Mouse (Mus musculus) liver, embryonic 14.5 days (tissue): ENCODE measurements around the gene Nanp. TPM values are rescaled to one million over a fixed set of nuclear protein-coding genes. Genes with fewer than 3 reads are reported as not detected.

Experiments
- ATAC-seq: fragments of 200-750 bp; cut with Nextera tagmentation; 2 replicates; pipeline ENCODE4 v1.8.0; 2017; ENCODE audit warnings: moderate number of reproducible peaks, mild to moderate bottlenecking, moderate library complexity; ENCODE audit not compliant: insufficient read depth
- DNase-seq, 3 experiments: peaks; one replicate each; pipeline ENCODE4 v3.0.0-alpha.2; 2012 to 2013; ENCODE audit warnings: low read depth in 3 of 3, low spot score in 3 of 3
- H3K27ac ChIP-seq: fragments of 300-500 bp; sonication (generic); 2 replicates; pipeline ENCODE4 v1.5.1; 2014; ENCODE audit warnings: moderate library complexity, mild to moderate bottlenecking, control low read depth, inconsistent platforms
- H3K27me3 ChIP-seq: fragments of 300-500 bp; sonication (generic); 2 replicates; pipeline ENCODE4 v1.6.1; 2014; ENCODE audit warnings: mild to moderate bottlenecking, low read length, moderate library complexity; ENCODE audit not compliant: control insufficient read depth, insufficient read depth
- H3K36me3 ChIP-seq: fragments of 300-500 bp; sonication (generic); replicated peaks from 2 replicates; pipeline ENCODE4 v1.6.1; 2014; ENCODE audit warnings: low read depth; ENCODE audit not compliant: control insufficient read depth, insufficient read depth
- H3K4me1 ChIP-seq, 2 experiments: fragments of 200-500 bp in 1 of 2; fragments of 300-500 bp in 1 of 2; sonication (generic) in 1 of 2; replicated peaks; 2 replicates each; pipeline ENCODE4 v1.6.1; 2012 to 2014; ENCODE audit warnings: antibody characterized with exemption in 1 of 2, inconsistent platforms in 1 of 2, low read length in 1 of 2; ENCODE audit not compliant: control insufficient read depth in 2 of 2, insufficient read depth in 2 of 2
- H3K4me2 ChIP-seq: fragments of 300-500 bp; sonication (generic); 2 replicates; pipeline ENCODE4 v1.6.1; 2014; ENCODE audit warnings: low read depth, mild to moderate bottlenecking, control low read depth, moderate library complexity
- H3K4me3 ChIP-seq, 2 experiments: fragments of 200-500 bp in 1 of 2; fragments of 300-500 bp in 1 of 2; sonication (generic) in 1 of 2; 2 replicates each; pipeline ENCODE4 v1.5.1; 2012 to 2014; ENCODE audit warnings: low read depth in 2 of 2, low read length in 2 of 2, mild to moderate bottlenecking in 2 of 2, control low read depth in 1 of 2, inconsistent platforms in 1 of 2, moderate library complexity in 1 of 2; ENCODE audit not compliant: insufficient read depth in 1 of 2
- H3K9ac ChIP-seq: fragments of 300-500 bp; sonication (generic); replicated peaks from 2 replicates; pipeline ENCODE4 v1.6.1; 2014; ENCODE audit warnings: mild to moderate bottlenecking, control low read depth, moderate library complexity
- H3K9me3 ChIP-seq: fragments of 300-500 bp; sonication (generic); 2 replicates; pipeline ENCODE4 v1.6.1; 2016; ENCODE audit warnings: low read length, mixed read lengths; ENCODE audit not compliant: control insufficient read depth
- CTCF ChIP-seq: IDR thresholded peaks from 2 replicates; pipeline ENCODE4 v1.5.1; 2016; ENCODE audit warnings: antibody characterized with exemption, low read depth, control low read depth
- EP300 ChIP-seq: IDR thresholded peaks from 2 replicates; pipeline ENCODE4 v1.6.1; 2016; ENCODE audit warnings: antibody characterized with exemption, low read depth
- WGBS: fragments of 180-500 bp; shearing (Covaris S2); extraction: QIAGEN DNeasy Blood & Tissue Kit; methylation state at CpG from one replicate; pipeline ENCODE4 v1.1.7; 2014; ENCODE audit not compliant: insufficient replicate concordance; 5-methylcytosine and 5-hydroxymethylcytosine counted together
- polyA plus RNA-seq, 2 experiments: library from polyadenylated mRNA; depleted of rRNA in 1 of 2; stranded (reverse) in 1 of 2; unstranded in 1 of 2; fragments of >200 nt; fragmentation: Nextera tagmentation in 1 of 2; extraction: Ambion mirVana in 1 of 2; gene quantifications; 2 replicates each; pipeline versions ENCODE4 v1.2.1 to v1.2.3; 2012 to 2014

Nanp gene
- polyA plus RNA-seq, 2 experiments = 28.8 to 76.9 TPM

DNA sequence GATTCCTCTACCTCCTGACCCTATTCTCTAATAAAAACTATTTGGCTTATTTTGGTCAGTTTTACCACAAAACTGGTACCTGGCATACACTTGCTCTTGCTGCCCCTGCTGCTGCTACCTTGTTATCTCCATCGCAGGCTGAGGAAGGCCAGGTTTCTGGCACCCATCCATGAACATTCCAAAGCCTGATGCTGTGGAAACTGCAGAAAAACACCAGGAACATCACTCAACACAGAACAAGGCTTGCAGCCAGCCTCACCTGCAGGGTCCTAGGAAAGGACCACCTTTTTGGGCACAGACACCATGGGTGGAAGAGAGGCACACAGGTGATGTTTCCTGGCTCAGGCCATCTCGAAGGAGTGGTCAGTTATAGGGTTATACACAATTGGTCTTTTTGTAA lies 48.7 kb downstream of the Nanp start:
- Histone ChIP-seq H3K27ac (no peak overlapping the region), H3K4me3 (no peak overlapping the region), H3K4me1 (peaks cover 4 to 7% of the 10 kb centered on the region in 2 experiments), H3K4me2 (no peak overlapping the region), H3K36me3 (no peaks in the 10 kb centered on the region), H3K9me3 (no peaks in the 10 kb centered on the region), H3K27me3 (no peaks in the 10 kb centered on the region), H3K9ac (no peak overlapping the region)
- TF ChIP-seq CTCF (no peak), EP300 (no peak)
- ATAC-seq (no peak), DNase-seq (no peak)
- WGBS = 74% methylated on average over 2 of the region's 2 CpGs

DNA sequence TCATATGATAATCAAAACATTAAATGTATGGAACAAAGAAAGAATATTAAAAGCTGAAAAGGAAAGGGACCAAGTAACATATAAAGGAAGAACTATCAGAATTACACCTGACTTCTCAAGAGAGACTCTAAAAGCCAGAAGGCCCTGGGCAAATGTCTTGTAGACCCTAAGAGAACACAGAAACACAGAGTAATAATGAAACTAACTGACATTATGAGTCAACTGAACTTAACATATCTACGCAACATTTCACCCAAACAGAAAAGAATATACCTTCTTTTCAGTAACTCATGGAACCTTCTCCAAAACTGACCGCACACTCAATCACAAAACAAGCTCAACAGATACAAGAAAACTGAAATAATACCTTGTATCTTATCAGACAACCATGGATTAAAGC lies 53.8 kb downstream of the Nanp start:
- Histone ChIP-seq H3K4me3 (no peak overlapping the region), H3K36me3 (no peaks in the 10 kb centered on the region), H3K27ac (no peak overlapping the region), H3K9me3 (no peaks in the 10 kb centered on the region), H3K9ac (no peak overlapping the region), H3K4me2 (no peak overlapping the region), H3K27me3 (no peaks in the 10 kb centered on the region), H3K4me1 (peaks cover 9 to 13% of the 10 kb centered on the region in 2 experiments)
- no peak for ATAC-seq
- no peak for DNase-seq
- 91% methylated on average over 2 of the region's 2 CpGs for WGBS
- TF ChIP-seq CTCF (no peak), EP300 (no peak)

DNA sequence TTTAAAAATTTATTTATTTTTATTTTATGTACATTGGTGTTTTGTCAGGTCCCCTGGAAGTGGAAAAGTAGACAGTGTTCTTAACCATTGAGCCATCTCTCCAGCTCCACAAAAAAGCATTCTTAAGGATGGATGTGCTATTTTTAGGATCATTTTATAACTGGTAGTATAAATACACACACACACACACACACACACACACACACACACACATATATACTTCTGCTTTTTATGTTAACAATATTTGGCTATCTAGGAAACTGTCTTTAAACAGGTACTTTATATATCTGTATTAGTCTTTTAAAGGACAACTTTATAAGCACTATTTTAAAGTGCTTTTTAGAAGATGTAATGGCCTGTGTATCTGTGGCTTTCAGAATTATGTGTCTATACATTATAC lies 57.1 kb downstream of the Nanp start:
- no peak for TF ChIP-seq CTCF
- no peak for TF ChIP-seq EP300
- Histone ChIP-seq H3K4me2 (no peak overlapping the region), H3K4me1 (peaks cover 19 to 34% of the 10 kb centered on the region in 2 experiments), H3K9me3 (no peaks in the 10 kb centered on the region), H3K27me3 (no peaks in the 10 kb centered on the region), H3K4me3 (no peak overlapping the region), H3K9ac (no peak overlapping the region), H3K36me3 (no peaks in the 10 kb centered on the region), H3K27ac (no peak overlapping the region)
- DNase-seq = no peak
- ATAC-seq = no peak

GRCm38 (mm10) chr2:150981524-150981923 lies 57.7 kb downstream of the Nanp start:
- H3K4me3 ChIP-seq = no peak overlapping the region
- ATAC-seq = peak; percentile 50
- H3K9me3 ChIP-seq = no peaks in the 10 kb centered on the region
- no peak overlapping the region for H3K4me2 ChIP-seq
- DNase-seq = peak; percentile 33 to 43 (median 38)
- H3K36me3 ChIP-seq = no peaks in the 10 kb centered on the region
- WGBS = 21% methylated on average over 7 of the region's 7 CpGs
- H3K27me3 ChIP-seq = no peaks in the 10 kb centered on the region
- TF ChIP-seq CTCF = no peak
- TF ChIP-seq EP300 = peak; percentile 79
- no peak overlapping the region for H3K9ac ChIP-seq
- no peak overlapping the region for H3K27ac ChIP-seq
- H3K4me1 ChIP-seq = peaks cover 20 to 40% of the 10 kb centered on the region in 2 experiments

GRCm38 (mm10) chr2:150979861-150980620 lies 59.2 kb downstream of the Nanp start:
- Histone ChIP-seq H3K9me3 (no peaks in the 10 kb centered on the region), H3K4me3 (no peak overlapping the region), H3K9ac (no peak overlapping the region), H3K4me1 (peaks cover 25 to 47% of the 10 kb centered on the region in 2 experiments), H3K36me3 (peaks cover 3% of the 10 kb centered on the region; the same call in 1 of the 2 replicates), H3K27me3 (no peaks in the 10 kb centered on the region), H3K4me2 (no peak overlapping the region), H3K27ac (no peak overlapping the region)
- TF ChIP-seq EP300 = no peak
- no peak for TF ChIP-seq CTCF
- no peak for ATAC-seq
- DNase-seq = no peak
- WGBS = 78% methylated on average over 14 of the region's 14 CpGs

Other genes with a start within 250 kb of the Nanp start
- 9.7 and 10.9 TPM in 2 replicates for gene Abhd12, start 134.7 kb downstream of the Nanp start, polyA plus RNA-seq (2012; rRNA removed)
- 14.8 and 17.9 TPM in 2 replicates for gene Abhd12, start 134.7 kb downstream of the Nanp start, polyA plus RNA-seq (2014; fragmentation: Nextera tagmentation; extraction: Ambion mirVana)
- 20.0 and 30.7 TPM in 2 replicates for gene Gins1, start 134.0 kb downstream of the Nanp start, polyA plus RNA-seq (2012; rRNA removed)
- 48.5 and 50.2 TPM in 2 replicates for gene Gins1, start 134.0 kb downstream of the Nanp start, polyA plus RNA-seq (2014; fragmentation: Nextera tagmentation; extraction: Ambion mirVana)
- gene Ninl, start within 50 bp of the Nanp start, polyA plus RNA-seq (2012; rRNA removed) = 7.2 and 17.3 TPM in 2 replicates
- gene Ninl, start within 50 bp of the Nanp start, polyA plus RNA-seq (2014; fragmentation: Nextera tagmentation; extraction: Ambion mirVana) = 7.0 and 9.8 TPM in 2 replicates
- gene Gm14151, start 53.0 kb upstream of the Nanp start, polyA plus RNA-seq (2012; rRNA removed) = not detected in 2 replicates
- not detected in 2 replicates for gene Gm14151, start 53.0 kb upstream of the Nanp start, polyA plus RNA-seq (2014; fragmentation: Nextera tagmentation; extraction: Ambion mirVana)
- not detected in 2 replicates for gene Gm14147, start 58.8 kb upstream of the Nanp start, polyA plus RNA-seq (2012; rRNA removed)
- not detected in 2 replicates for gene Gm14147, start 58.8 kb upstream of the Nanp start, polyA plus RNA-seq (2014; fragmentation: Nextera tagmentation; extraction: Ambion mirVana)